Mouse (Mus musculus) small intestine, adult 2 months (tissue): ENCODE results near the gene LTO1. TPM values are rescaled to one million over a fixed set of nuclear protein-coding genes. Genes with fewer than 3 reads are reported as not detected.

ENCODE experiments used
- H3K27ac ChIP-seq: fragments of 200-500 bp; 2 replicates; pipeline ENCODE4 v1.5.1; 2012; ENCODE audit warnings: low read depth, low read length, control low read depth, inconsistent platforms; ENCODE audit not compliant: insufficient read depth
- H3K27me3 ChIP-seq: fragments of 200-500 bp; 2 replicates; pipeline ENCODE4 v1.6.1; 2012; ENCODE audit warnings: mild to moderate bottlenecking, moderate library complexity, low read length, inconsistent platforms; ENCODE audit not compliant: control insufficient read depth, insufficient read depth
- H3K36me3 ChIP-seq: fragments of 200-500 bp; 2 replicates; pipeline ENCODE4 v1.6.1; 2012; ENCODE audit warnings: mild to moderate bottlenecking, low read length, control low read depth, inconsistent platforms; ENCODE audit not compliant: control insufficient read depth, insufficient read depth
- H3K4me1 ChIP-seq: fragments of 200-500 bp; 2 replicates; pipeline ENCODE4 v1.6.1; 2012; ENCODE audit warnings: low read length, inconsistent platforms, mixed read lengths; ENCODE audit not compliant: control insufficient read depth, insufficient read depth, insufficient read length
- H3K4me3 ChIP-seq: fragments of 200-500 bp; 2 replicates; pipeline ENCODE4 v1.5.1; 2012; ENCODE audit warnings: low read depth, mild to moderate bottlenecking, control low read depth, inconsistent platforms, low read length, moderate library complexity
- CTCF ChIP-seq: fragments of 200-500 bp; IDR thresholded peaks from 2 replicates; pipeline ENCODE4 v1.5.1; 2012; ENCODE audit warnings: low read depth, mild to moderate bottlenecking, control low read depth, inconsistent platforms, low read length, moderate library complexity, mixed read lengths; ENCODE audit not compliant: insufficient replicate concordance, insufficient read length; ENCODE audit errors: extremely low read depth
- POLR2A ChIP-seq: fragments of 200-500 bp; IDR thresholded peaks from 2 replicates; pipeline ENCODE4 v1.6.1; 2012; ENCODE audit warnings: low read depth, mild to moderate bottlenecking, control low read depth, inconsistent platforms, low read length, moderate library complexity
- WGBS: fragments of 180-500 bp; shearing (Covaris S2); methylation state at CpG from one replicate; pipeline ENCODE4 v1.1.7; 2018; 5-methylcytosine and 5-hydroxymethylcytosine counted together
- polyA plus RNA-seq: library from polyadenylated mRNA; depleted of rRNA; stranded (reverse); fragments of >200 nt; gene quantifications from 2 replicates; pipeline ENCODE4 v1.2.3, GENCODE M21; 2012

The LTO1 gene
- polyA plus RNA-seq, 1 experiment: 14.1 TPM

DNA sequence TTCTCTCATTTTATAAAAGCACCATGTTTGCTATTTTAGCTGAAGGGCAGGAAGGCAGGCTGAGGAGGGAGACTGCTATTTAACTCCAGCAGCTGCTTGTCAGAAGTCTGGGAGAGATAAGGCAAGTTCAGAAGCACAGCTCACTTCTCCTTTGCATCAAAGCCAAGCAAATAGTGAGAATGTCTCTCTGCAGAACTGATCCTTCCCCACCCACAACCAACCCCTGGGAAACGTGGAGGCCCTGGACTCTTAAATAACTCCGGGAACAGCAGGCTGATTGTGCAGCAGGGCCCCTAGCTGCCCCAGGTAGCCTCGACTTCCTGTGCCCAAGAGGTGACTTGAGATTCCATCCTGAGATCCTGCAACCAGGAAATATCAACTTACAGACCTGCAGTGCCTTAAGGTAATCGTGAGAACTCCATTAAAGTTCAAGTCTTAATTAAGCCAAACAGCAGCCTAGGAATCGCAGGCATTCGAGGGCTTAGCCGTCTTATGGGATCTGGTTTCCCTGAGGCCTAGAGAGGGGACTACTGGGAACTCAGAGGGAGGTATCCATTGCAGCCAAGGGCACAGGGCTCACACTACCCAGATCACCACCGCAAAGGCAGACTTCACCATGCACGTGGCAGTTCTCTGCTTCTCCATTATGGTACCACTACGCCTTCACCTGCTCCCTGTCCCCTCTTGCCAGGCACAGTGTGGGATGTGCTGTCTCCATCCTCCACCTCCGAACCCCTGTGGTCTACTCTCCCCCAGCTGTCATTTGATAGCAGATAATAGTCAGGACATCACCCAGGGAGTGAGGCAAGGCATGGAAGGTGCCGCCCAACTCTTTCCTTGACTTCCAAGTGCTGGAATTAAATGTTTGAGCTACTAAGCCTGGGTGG, 43.9 kb downstream of the LTO1 start:
- no peaks in the 10 kb centered on the region for H3K27me3 ChIP-seq

DNA sequence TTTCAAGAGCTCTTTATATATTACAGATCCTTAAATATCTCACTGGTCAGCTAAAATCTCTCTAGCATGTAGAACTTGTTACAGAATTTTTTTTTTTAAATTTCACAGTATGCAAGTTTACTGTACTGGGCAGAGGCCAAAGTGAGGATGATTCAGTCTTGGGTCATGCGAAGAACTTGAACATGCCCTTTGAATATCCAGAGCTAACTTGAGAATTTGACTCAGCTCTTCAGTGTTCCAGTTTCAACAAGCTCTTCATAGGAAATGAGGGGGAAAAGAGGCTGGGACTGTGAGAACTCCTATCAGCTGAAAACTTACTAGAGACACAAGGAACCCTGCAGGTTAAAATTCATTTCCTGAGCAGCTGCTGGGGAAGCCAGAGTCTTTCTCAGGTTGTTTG, 49.0 kb downstream of the LTO1 start:
- Histone ChIP-seq H3K4me3 (no peak overlapping the region), H3K27ac (peak overlapping the region; percentile 48), H3K4me1 (peaks cover 27% of the 10 kb centered on the region), H3K27me3 (no peaks in the 10 kb centered on the region), H3K36me3 (no peaks in the 10 kb centered on the region)
- 34% methylated on average over 1 of the region's 1 CpGs for WGBS
- TF ChIP-seq CTCF: no peak
- TF ChIP-seq POLR2A: no peak

More for the DNA sequence above, 43.9 kb downstream of the LTO1 start:
- TF ChIP-seq CTCF (no peak), POLR2A (no peak)
- no peaks in the 10 kb centered on the region for H3K36me3 ChIP-seq
- no peak overlapping the region for H3K27ac ChIP-seq
- H3K4me3 ChIP-seq: no peak overlapping the region
- peaks cover 3% of the 10 kb centered on the region; the same call in 1 of the 2 replicates for H3K4me1 ChIP-seq
- WGBS: 68% methylated on average over 12 of the region's 12 CpGs

DNA sequence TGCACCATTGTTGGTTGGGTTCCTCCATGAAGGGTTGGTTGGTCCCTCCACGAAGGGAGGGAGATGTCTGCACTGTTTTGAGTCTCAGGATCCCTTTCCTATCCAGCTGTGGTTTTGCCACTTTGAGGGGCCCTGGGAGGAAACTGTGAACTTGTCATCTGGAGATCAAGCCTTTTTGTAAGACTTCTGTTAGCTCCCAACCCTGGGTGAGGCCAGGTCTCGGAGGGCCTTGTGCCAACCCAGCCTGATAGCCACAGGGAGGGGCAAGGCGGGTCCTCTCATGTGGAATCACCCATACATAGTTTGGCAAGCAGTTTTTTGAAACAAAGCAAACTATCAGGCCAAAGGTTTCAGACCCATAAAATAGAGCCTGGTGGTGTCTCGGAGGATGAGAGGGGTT, 49.4 kb downstream of the LTO1 start:
- Histone ChIP-seq H3K27me3 (no peaks in the 10 kb centered on the region), H3K36me3 (no peaks in the 10 kb centered on the region), H3K4me1 (peaks cover 27% of the 10 kb centered on the region), H3K27ac (peak overlapping the region; percentile 48), H3K4me3 (no peak overlapping the region)
- 25% methylated on average over 4 of the region's 4 CpGs for WGBS
- no peak for TF ChIP-seq CTCF

DNA sequence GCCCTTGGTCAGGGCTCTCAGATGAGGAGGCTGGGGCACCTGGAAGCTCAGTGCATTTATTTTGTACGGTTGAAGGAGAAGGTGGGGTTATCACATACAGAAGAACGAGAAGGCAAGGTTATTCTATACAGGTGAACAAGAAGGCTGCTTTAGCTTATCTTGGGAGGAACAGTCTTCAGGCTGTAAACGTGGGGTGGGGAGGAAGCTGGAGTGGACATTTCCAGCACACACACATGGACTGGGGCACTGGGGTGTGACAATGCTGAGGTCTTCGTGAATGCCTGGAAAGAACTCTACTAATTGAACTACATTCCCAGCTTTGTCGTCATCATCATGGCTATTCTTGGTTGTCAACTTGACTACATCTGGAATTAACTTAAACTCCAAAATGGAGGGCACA, 51.0 kb downstream of the LTO1 start:
- Histone ChIP-seq H3K27ac (peak overlapping the region; percentile 63; the same call in 1 of the 2 replicates), H3K4me3 (no peak overlapping the region), H3K27me3 (no peaks in the 10 kb centered on the region), H3K36me3 (no peaks in the 10 kb centered on the region), H3K4me1 (peaks cover 28% of the 10 kb centered on the region)
- WGBS: 38% methylated on average over 5 of the region's 5 CpGs
- TF ChIP-seq POLR2A (no peak), CTCF (no peak)

DNA sequence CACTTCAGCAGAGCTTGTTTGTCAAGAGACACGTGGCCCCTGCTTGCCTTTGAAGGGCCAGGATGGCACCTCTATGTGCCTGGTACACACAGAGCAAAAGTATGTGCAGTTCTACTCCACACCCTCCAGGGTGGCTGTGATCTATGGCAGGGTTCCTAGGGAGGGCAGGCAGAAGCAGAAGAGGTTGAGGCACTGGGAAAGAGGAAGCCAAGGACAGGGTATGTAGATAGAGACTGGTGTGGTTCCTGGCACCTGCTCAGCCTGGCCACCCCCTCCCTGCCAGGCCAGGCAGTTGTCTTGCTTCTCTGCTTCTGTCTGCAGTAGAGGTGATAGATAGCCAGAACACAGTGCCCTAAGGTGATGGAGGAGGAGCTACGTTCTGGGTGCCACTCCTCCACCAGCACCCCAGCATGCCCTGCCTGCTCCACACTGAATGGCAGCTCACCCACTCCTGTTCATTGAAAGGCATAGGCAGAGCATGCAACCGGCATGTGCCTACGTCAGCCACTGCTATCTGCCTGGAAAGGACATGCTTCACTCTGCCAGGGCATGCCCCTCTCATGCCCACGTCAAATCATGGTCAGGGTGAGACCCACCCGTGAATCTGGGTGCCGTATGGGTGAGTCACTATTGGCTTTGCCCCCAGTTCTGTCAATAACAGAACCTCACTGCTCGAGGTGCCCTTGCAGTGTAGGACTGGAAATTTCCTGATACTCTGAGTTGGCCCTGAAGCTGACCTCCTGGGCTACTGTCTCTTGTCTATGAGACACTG, 56.3 kb downstream of the LTO1 start:
- peak; percentile 17; the same call in 1 of the 2 replicates for TF ChIP-seq CTCF
- TF ChIP-seq POLR2A: no peak
- Histone ChIP-seq H3K36me3 (no peaks in the 10 kb centered on the region), H3K27me3 (no peaks in the 10 kb centered on the region), H3K27ac (peak overlapping the region; percentile 79), H3K4me1 (peaks cover 19% of the 10 kb centered on the region), H3K4me3 (no peak overlapping the region)
- WGBS: 25% methylated on average over 8 of the region's 8 CpGs

DNA sequence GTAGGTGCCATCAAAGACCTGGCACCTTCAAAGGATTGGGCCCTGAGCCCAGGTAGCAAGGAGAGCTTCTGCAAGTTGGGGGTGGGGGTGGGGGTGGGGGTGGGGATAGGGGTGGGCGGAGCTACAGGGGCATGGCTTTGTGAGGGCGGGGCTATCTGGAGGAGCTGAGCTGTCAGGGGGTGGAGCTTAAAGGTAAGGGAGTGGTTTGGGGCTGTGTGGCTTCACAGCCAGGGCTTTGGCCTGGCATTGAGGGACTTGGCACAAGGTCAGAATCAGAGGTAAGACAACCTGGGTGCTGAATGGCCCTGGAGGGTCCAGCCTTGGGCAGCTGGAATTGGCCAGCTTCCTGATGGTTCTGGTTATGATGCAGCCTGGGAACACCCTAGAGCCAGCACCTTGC, 56.9 kb downstream of the LTO1 start:
- no peaks in the 10 kb centered on the region for H3K27me3 ChIP-seq
- no peaks in the 10 kb centered on the region for H3K36me3 ChIP-seq
- 28% methylated on average over 2 of the region's 2 CpGs for WGBS
- H3K4me1 ChIP-seq: peaks cover 17% of the 10 kb centered on the region
- no peak overlapping the region for H3K4me3 ChIP-seq
- TF ChIP-seq POLR2A (no peak), CTCF (no peak)
- H3K27ac ChIP-seq: peak overlapping the region; percentile 79; the same call in 1 of the 2 replicates

DNA sequence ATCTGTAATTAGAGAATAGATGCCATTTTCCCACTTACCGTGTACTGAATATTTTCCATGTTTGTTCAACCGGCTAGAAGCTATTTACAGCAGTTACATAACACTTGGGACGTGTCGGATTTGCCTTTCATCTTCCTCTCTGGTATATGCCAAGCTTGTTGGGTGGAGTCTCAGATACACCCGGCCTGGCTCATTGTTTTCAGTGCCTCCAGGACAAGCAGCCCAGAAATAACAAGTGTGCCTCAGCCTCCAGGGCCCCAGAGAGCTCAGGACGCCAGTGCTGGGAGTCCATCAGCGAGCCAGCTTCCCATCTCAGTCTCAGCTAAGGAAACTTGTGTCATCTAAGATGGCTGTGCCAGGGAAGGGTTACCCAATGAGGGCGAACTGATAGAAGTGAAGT, 58.6 kb downstream of the LTO1 start:
- peaks cover 22% of the 10 kb centered on the region for H3K4me1 ChIP-seq
- no peaks in the 10 kb centered on the region for H3K36me3 ChIP-seq
- TF ChIP-seq CTCF (no peak), POLR2A (no peak)
- no peak overlapping the region for H3K4me3 ChIP-seq
- H3K27me3 ChIP-seq: no peaks in the 10 kb centered on the region
- H3K27ac ChIP-seq: no peak overlapping the region
- WGBS: 33% methylated on average over 8 of the region's 8 CpGs
